Mouse (Mus musculus): ENCODE measurements at regions not wholly inside any gene's neighbourhood (a gene's known extent, or its start where the extent isn't known, plus 50 kb on each side); places are given as distances from the start of the nearest gene placed in this dataset.

DNA sequence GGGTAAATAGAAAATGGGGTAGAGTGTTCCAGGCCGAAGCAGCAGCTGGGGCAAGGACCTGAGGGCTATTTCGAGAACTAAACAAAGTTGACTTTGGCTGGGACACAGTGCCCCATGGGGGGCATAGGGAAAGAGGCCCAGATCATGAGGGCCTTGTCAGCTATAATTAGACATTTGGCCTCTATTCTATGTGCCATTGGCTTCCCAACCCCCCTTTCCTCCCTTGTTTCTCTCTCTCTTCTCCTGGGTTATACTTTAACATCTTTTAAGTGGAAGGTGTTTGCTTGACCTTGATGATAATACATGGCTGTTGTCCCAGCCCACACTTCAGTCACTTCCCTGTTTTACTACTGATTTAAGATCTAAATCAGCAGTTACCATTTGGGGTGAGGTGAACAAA lies 231.8 kb upstream of the Jun start:
- TF ChIP-seq CTCF (IDR thresholded peaks at IDR 0.05; ENCODE audit: borderline replicate concordance, control insufficient read depth, extremely low read depth, insufficient read depth, low read length, poor library complexity): no peak
- no peak for TF ChIP-seq POLR2A (IDR thresholded peaks at IDR 0.05; ENCODE audit: control insufficient read depth, extremely low read depth, insufficient read depth, low read length, poor library complexity)
